Mouse (Mus musculus) midbrain, embryonic 15.5 days (tissue): ENCODE measurements around the gene Ak8. TPM values are rescaled to one million over a fixed set of nuclear protein-coding genes. Genes with fewer than 3 reads are reported as not detected.

Experiments
- ATAC-seq: fragments of 200-750 bp; cut with Nextera tagmentation; replicated peaks from 2 replicates; pipeline ENCODE4 v1.8.0; 2017; ENCODE audit warnings: moderate TSS enrichment
- H3K27ac ChIP-seq: fragments of 300-500 bp; sonication (generic); 2 replicates; pipeline ENCODE4 v1.5.1; 2015; ENCODE audit warnings: mild to moderate bottlenecking, inconsistent platforms
- H3K27me3 ChIP-seq: fragments of 300-500 bp; sonication (generic); replicated peaks from 2 replicates; pipeline ENCODE4 v1.6.1; 2015; ENCODE audit warnings: inconsistent platforms
- H3K36me3 ChIP-seq: fragments of 300-500 bp; sonication (generic); replicated peaks from 2 replicates; pipeline ENCODE4 v1.6.1; 2015; ENCODE audit warnings: inconsistent platforms
- H3K4me1 ChIP-seq: fragments of 300-500 bp; sonication (generic); 2 replicates; pipeline ENCODE4 v1.6.1; 2015; ENCODE audit warnings: inconsistent platforms
- H3K4me2 ChIP-seq: fragments of 300-500 bp; sonication (generic); 2 replicates; pipeline ENCODE4 v1.6.1; 2015; ENCODE audit warnings: inconsistent platforms, mild to moderate bottlenecking, moderate library complexity
- H3K4me3 ChIP-seq: fragments of 300-500 bp; sonication (generic); 2 replicates; pipeline ENCODE4 v1.5.1; 2015; ENCODE audit warnings: mild to moderate bottlenecking, inconsistent platforms
- H3K9ac ChIP-seq: fragments of 300-500 bp; sonication (generic); 2 replicates; pipeline ENCODE4 v1.6.1; 2015; ENCODE audit warnings: mild to moderate bottlenecking, inconsistent platforms
- H3K9me3 ChIP-seq: fragments of 300-500 bp; sonication (generic); 2 replicates; pipeline ENCODE4 v1.6.1; 2016; ENCODE audit warnings: inconsistent platforms
- WGBS: fragments of 180-500 bp; shearing (Covaris S2); methylation state at CpG from one replicate; pipeline ENCODE4 v1.1.7; 2015; ENCODE audit warnings: mixed read lengths; 5-methylcytosine and 5-hydroxymethylcytosine counted together
- polyA plus RNA-seq: library from polyadenylated mRNA; unstranded; fragments of >200 nt; fragmentation: Nextera tagmentation; extraction: Ambion mirVana; gene quantifications from 2 replicates; pipeline ENCODE4 v1.2.1, GENCODE M21; 2015

Gene Ak8
- polyA plus RNA-seq, 1 experiment from 2014 or later, result 4.1 TPM

- 63% methylated on average over 16 of the region's 16 CpGs for WGBS
- Histone ChIP-seq H3K27ac (no peak overlapping the region), H3K9me3 (no peaks in the 10 kb centered on the region), H3K27me3 (no peaks in the 10 kb centered on the region; the same call in 1 of the 2 replicates), H3K9ac (no peak overlapping the region), H3K4me2 (no peak overlapping the region), H3K36me3 (no peaks in the 10 kb centered on the region), H3K4me1 (0 out of 2 replicates have a peak, but pooled peaks cover 1% of the 10 kb centered on the region), H3K4me3 (no peak overlapping the region)
- no peak for ATAC-seq
Measured at GRCm38 (mm10) chr2:28780001-28780782, 80.2 kb downstream of the Ak8 start.

- no peak for ATAC-seq
- Histone ChIP-seq H3K9ac (no peak overlapping the region), H3K9me3 (no peaks in the 10 kb centered on the region), H3K27ac (no peak overlapping the region), H3K4me1 (0 out of 2 replicates have a peak, but pooled peaks cover 4% of the 10 kb centered on the region), H3K4me3 (no peak overlapping the region), H3K27me3 (no peaks in the 10 kb centered on the region; the same call in 1 of the 2 replicates), H3K4me2 (no peak overlapping the region), H3K36me3 (no peaks in the 10 kb centered on the region)
- WGBS, result 88% methylated on average over 4 of the region's 4 CpGs
Measured at GRCm38 (mm10) chr2:28781310-28781709, 81.3 kb downstream of the Ak8 start.

GRCm38 (mm10) chr2:28786355-28787066 lies 86.5 kb downstream of the Ak8 start:
- Histone ChIP-seq H3K27ac (no peak overlapping the region), H3K27me3 (peaks cover 1% of the 10 kb centered on the region; the same call in 1 of the 2 replicates), H3K4me2 (no peak overlapping the region), H3K4me1 (peaks cover 11% of the 10 kb centered on the region), H3K36me3 (no peaks in the 10 kb centered on the region), H3K9ac (no peak overlapping the region), H3K9me3 (no peaks in the 10 kb centered on the region), H3K4me3 (no peak overlapping the region)
- WGBS, result 65% methylated on average over 16 of the region's 16 CpGs
- no peak for ATAC-seq

GRCm38 (mm10) chr2:28787067-28787619 lies 87.2 kb downstream of the Ak8 start:
- Histone ChIP-seq H3K27ac (no peak overlapping the region), H3K27me3 (peaks cover 4% of the 10 kb centered on the region; the same call in 1 of the 2 replicates)
- 63% methylated on average over 6 of the region's 6 CpGs for WGBS

GRCm38 (mm10) chr2:28792931-28793610 lies 93.1 kb downstream of the Ak8 start:
- Histone ChIP-seq H3K9ac (peak overlapping the region; percentile 3; the same call in 1 of the 2 replicates), H3K4me3 (peak overlapping the region; percentile 19; the same call in 1 of the 2 replicates), H3K9me3 (no peaks in the 10 kb centered on the region), H3K27ac (peak overlapping the region; percentile 69), H3K27me3 (peaks cover 4% of the 10 kb centered on the region; the same call in 1 of the 2 replicates), H3K4me2 (peak overlapping the region; percentile 47), H3K36me3 (no peaks in the 10 kb centered on the region), H3K4me1 (peaks cover 30% of the 10 kb centered on the region)
- ATAC-seq, result peak; percentile 70
- 25% methylated on average over 5 of the region's 6 CpGs for WGBS

More at GRCm38 (mm10) chr2:28787067-28787619, 87.2 kb downstream of the Ak8 start:
- H3K36me3 ChIP-seq, result no peaks in the 10 kb centered on the region
- H3K9ac ChIP-seq, result no peak overlapping the region
- H3K9me3 ChIP-seq, result no peaks in the 10 kb centered on the region
- H3K4me1 ChIP-seq, result peaks cover 11% of the 10 kb centered on the region
- H3K4me2 ChIP-seq, result no peak overlapping the region
- ATAC-seq, result no peak
- no peak overlapping the region for H3K4me3 ChIP-seq

GRCm38 (mm10) chr2:28794623-28795022 lies 94.7 kb downstream of the Ak8 start:
- H3K27ac ChIP-seq, result no peak overlapping the region
- peaks cover 4% of the 10 kb centered on the region; the same call in 1 of the 2 replicates for H3K27me3 ChIP-seq
- H3K36me3 ChIP-seq, result no peaks in the 10 kb centered on the region
- H3K9me3 ChIP-seq, result no peaks in the 10 kb centered on the region
- no peak overlapping the region for H3K9ac ChIP-seq
- peaks cover 38% of the 10 kb centered on the region for H3K4me1 ChIP-seq
- no peak for ATAC-seq
- no peak overlapping the region for H3K4me3 ChIP-seq
- no peak overlapping the region for H3K4me2 ChIP-seq
- 75% methylated on average over 5 of the region's 5 CpGs for WGBS

GRCm38 (mm10) chr2:28796298-28796697 lies 96.3 kb downstream of the Ak8 start:
- Histone ChIP-seq H3K4me1 (peaks cover 38% of the 10 kb centered on the region), H3K27ac (peak overlapping the region; percentile 71; the same call in 1 of the 2 replicates), H3K4me3 (no peak overlapping the region), H3K27me3 (peaks cover 4% of the 10 kb centered on the region; the same call in 1 of the 2 replicates), H3K9me3 (no peaks in the 10 kb centered on the region), H3K9ac (no peak overlapping the region), H3K36me3 (no peaks in the 10 kb centered on the region), H3K4me2 (no peak overlapping the region)
- 71% methylated on average over 8 of the region's 8 CpGs for WGBS
- ATAC-seq, result no peak

- peak; percentile 88 for ATAC-seq
- Histone ChIP-seq H3K27me3 (no peaks in the 10 kb centered on the region), H3K4me2 (peak overlapping the region; percentile 24), H3K9ac (no peak overlapping the region), H3K4me1 (peaks cover 33% of the 10 kb centered on the region), H3K27ac (peak overlapping the region; percentile 71), H3K4me3 (no peak overlapping the region), H3K36me3 (no peaks in the 10 kb centered on the region), H3K9me3 (no peaks in the 10 kb centered on the region)
- 22% methylated on average over 18 of the region's 18 CpGs for WGBS
Measured at GRCm38 (mm10) chr2:28797490-28798106, 97.6 kb downstream of the Ak8 start.

GRCm38 (mm10) chr2:28798390-28798789 lies 98.4 kb downstream of the Ak8 start:
- Histone ChIP-seq H3K4me1 (peaks cover 28% of the 10 kb centered on the region), H3K4me2 (peak overlapping the region; percentile 24; the same call in 1 of the 2 replicates), H3K9ac (no peak overlapping the region), H3K27me3 (no peaks in the 10 kb centered on the region), H3K4me3 (no peak overlapping the region), H3K9me3 (no peaks in the 10 kb centered on the region), H3K36me3 (no peaks in the 10 kb centered on the region), H3K27ac (peak overlapping the region; percentile 71)
- 16% methylated on average over 3 of the region's 3 CpGs for WGBS
- no peak for ATAC-seq

- ATAC-seq, result no peak
- no peak overlapping the region for H3K27ac ChIP-seq
- no peaks in the 10 kb centered on the region for H3K36me3 ChIP-seq
- no peaks in the 10 kb centered on the region for H3K27me3 ChIP-seq
- H3K4me3 ChIP-seq, result no peak overlapping the region
- H3K9me3 ChIP-seq, result no peaks in the 10 kb centered on the region
- no peak overlapping the region for H3K9ac ChIP-seq
- peaks cover 27% of the 10 kb centered on the region for H3K4me1 ChIP-seq
- WGBS, result 79% methylated on average over 2 of the region's 2 CpGs
- no peak overlapping the region for H3K4me2 ChIP-seq
Measured at GRCm38 (mm10) chr2:28799575-28799974, 99.6 kb downstream of the Ak8 start.

- Histone ChIP-seq H3K4me1 (peaks cover 4% of the 10 kb centered on the region), H3K27me3 (no peaks in the 10 kb centered on the region), H3K36me3 (no peaks in the 10 kb centered on the region), H3K9me3 (no peaks in the 10 kb centered on the region), H3K4me3 (no peak overlapping the region), H3K9ac (no peak overlapping the region), H3K27ac (no peak overlapping the region), H3K4me2 (no peak overlapping the region)
- no peak for ATAC-seq
- 86% methylated on average over 7 of the region's 7 CpGs for WGBS
Measured at GRCm38 (mm10) chr2:28803406-28803805, 103.4 kb downstream of the Ak8 start.
